Mouse (Mus musculus): Measurements from ENCODE around the gene Mzt1.

The Mzt1 gene

DNA sequence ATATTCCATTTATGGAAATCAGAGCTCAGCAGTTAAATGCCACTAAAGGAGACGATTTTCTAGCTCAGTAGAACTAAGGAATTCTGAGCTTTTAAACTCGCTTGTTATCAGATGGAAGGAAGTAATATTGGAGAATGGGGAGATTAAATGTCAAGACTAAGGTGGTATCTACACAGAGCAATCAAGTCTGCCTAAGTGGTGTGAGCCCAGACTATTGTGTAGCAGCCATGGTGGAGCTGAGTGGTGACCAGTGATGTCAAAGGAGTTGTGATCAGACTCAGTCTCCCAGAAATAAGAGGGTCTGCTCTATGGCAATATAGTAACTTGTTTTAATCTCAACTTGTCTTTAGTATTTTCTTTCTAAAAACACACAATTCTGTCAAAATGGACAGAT lies 35.0 kb downstream of the Mzt1 start:
- DNase-seq = no peak

DNA sequence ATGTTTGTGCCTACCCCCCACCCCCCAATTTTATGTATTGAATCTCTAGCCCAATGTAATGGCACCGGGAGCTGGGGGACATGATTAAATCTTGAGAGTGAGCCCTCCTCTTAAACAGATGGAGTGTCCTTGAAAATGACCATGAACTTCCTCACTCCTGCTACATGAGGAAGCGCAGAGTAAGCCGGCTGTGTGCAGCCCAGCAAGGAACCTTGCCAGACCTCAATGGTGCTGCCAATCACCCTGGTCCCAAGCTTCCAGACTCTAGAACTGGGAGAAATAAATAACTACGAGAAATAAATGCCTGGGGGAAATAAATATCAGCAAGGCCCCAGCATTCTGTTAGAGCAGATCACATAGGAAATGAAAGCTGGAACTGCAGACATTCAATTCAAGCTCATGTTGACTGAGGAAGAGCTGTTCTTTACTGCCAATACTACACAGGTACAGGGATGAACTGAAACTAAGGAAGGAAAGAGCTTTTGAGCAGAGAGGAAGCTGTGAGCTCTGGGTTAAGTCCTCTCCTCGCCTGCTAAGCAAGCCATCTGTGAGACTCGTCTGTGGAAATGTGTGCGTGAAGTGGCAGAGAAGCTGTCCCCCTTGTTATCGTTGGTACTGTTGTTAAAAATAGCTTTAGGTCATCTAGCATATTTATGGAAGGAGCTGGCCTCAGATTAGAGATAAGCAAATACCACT lies 35.6 kb downstream of the Mzt1 start:
- peak; percentile 10 for DNase-seq

DNA sequence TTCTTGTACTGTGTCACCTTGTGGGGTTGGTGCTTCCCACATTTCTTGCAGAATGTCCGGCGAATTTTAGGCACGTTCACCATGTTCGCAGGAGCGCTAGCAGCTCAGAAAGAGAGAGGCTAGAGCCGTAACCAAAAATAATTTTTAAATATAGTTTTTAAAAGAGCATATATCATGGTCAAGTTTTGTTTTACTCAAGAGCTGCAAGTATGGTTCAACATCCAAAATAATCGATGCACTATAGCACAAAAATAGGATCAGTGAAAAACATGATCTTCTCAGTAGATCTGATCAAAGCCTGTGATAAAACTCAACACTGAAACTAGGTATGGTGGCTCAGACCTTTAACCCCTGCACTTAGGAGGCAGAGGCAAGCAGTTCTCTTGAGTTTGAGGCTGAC lies 51.7 kb downstream of the Mzt1 start, which contains the start of gene Rpl36a-ps1:
Rpl36a-ps1 (minus strand) TSS at position 101 of the 400 bp plus-strand sequence.
- DNase-seq = no peak

DNA sequence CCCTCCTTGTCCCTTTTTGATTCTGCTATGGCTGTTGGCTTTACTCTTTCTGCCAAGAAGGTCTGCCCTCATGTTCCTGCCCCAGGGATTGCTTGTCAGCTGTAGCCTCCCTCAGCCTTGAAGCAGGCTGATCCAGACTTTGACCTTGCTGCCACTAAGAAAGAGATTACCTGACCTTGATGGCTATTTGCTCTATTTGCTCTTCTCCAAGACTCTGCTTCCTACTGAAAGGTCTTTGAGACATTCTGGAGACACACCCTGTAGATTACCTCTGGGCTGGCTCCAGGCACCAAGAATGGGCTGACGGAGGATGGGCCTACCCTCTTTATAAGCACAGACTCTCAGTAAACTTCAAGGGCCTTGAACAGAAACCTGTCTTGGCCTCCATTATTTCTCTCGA lies 53.5 kb downstream of the Mzt1 start:
- DNase-seq = no peak

DNA sequence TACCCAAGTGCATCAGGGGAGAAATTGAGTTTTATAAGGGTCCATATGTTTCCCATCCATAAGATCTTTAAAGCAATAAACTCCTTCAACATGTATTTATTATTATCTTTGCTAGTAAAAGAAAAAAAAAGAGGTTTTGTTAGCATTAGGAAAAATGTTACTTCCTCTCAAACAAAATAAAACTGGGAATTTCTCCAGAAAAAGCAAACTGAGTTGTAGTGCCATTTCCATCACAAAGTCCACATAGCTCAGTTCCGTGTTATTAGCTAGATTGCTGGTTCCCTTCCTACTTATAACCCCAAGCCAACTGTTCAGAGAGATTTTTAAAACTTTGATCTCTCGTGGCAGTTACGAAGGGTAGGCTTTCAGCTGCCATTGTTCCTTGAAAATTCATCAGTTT lies 55.3 kb downstream of the Mzt1 start:
- no peak for DNase-seq

DNA sequence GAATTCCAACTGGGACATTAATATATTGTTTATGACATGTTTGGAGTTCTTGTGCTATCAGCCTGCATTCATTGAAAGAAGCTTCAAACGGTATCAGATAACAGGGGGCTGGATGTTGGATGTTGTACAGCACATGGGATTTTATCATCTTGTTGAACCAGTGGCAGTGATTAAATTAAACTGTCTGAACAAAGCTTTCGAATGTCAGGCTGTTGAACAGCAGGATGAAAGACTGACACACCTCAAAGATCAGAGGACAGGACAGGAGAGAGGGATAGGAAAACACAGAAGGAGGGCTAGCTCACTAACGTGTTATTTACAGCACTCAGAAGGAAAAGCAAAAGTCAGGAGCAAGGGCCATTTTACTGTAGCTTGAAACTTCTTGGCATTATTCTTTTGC lies 56.1 kb downstream of the Mzt1 start:
- DNase-seq = no peak
